ENCODE assay signal across 9 mouse cellular contexts in the genomic region with DNA sequence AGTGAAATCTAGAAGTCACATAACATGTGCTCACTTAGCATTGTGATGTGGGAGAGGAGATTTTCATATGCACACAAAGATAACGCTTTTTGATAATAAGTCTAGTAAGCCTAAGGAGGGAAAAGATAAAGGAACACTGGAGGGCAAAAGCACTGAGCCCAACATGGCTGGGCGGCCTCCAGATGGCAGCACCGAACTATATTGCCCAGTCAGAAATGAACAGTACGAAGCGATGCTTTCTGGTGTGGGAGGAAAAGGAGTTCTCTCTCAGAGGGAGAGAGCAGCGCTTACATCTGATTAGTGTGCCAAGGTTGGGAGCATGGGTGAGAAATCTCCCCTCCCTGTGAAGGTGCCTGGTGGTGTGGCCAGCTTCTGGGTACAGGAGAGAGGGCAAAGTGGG. TPM values are rescaled to one million over a fixed set of nuclear protein-coding genes. Genes with fewer than 3 reads are reported as not detected.
DNase-seq lines count a peak whose midpoint lies in the region; ATAC-seq and TF ChIP-seq lines count a peak whose summit lies in the region.
"Had no signal": no experiment of that assay in that cellular context is flagged by ENCODE, and none has a peak within 500 bp of the region (broad histone marks: within the 10 kb centered on the region; RNA-seq: fewer than 3 reads in every experiment).

No protein-coding gene starts in this region.

- H3K4me1 ChIP-seq in lung, embryonic 14.5 days (ENCODE audit: insufficient read depth): no peaks in the 10 kb centered on the region
- H3K4me1 ChIP-seq in stomach, embryonic 16.5 days (ENCODE audit: control insufficient read depth, insufficient read depth, low read length): no peaks in the 10 kb centered on the region
- H3K4me1 ChIP-seq: liver, embryonic 15.5 days had no signal

- no peak overlapping the region for H3K4me3 ChIP-seq in lung, embryonic 14.5 days (ENCODE audit: low read depth, low read length)
- H3K4me3 ChIP-seq in stomach, embryonic 16.5 days (replicated peaks; ENCODE audit: low read length): no peak overlapping the region
- H3K4me3 ChIP-seq: liver, embryonic 15.5 days had no signal

- H3K9ac ChIP-seq in lung, embryonic 14.5 days: no peak overlapping the region
- H3K9ac ChIP-seq in stomach, embryonic 16.5 days (ENCODE audit: low read length): no peak overlapping the region
- H3K9ac ChIP-seq: liver, embryonic 15.5 days had no signal

- H3K4me2 ChIP-seq in lung, embryonic 14.5 days: no peak overlapping the region
- no peak overlapping the region for H3K4me2 ChIP-seq in stomach, embryonic 16.5 days (ENCODE audit: low read depth, low read length)
- H3K4me2 ChIP-seq: liver, embryonic 15.5 days had no signal

- H3K9me3 ChIP-seq in lung, embryonic 14.5 days (ENCODE audit: low read depth, low read length): no peaks in the 10 kb centered on the region
- H3K9me3 ChIP-seq in stomach, embryonic 16.5 days (replicated peaks; ENCODE audit: control insufficient read depth, low read length): no peaks in the 10 kb centered on the region
- H3K9me3 ChIP-seq: liver, embryonic 15.5 days had no signal

- H3K27ac ChIP-seq in lung, embryonic 14.5 days (ENCODE audit: low read depth): no peak overlapping the region
- H3K27ac ChIP-seq in stomach, embryonic 16.5 days (ENCODE audit: low read length): no peak overlapping the region
- H3K27ac ChIP-seq: liver, embryonic 15.5 days had no signal

- 53% methylated on average over 6 of the region's 6 CpGs for WGBS in lung, embryonic 14.5 days
- 49% methylated on average over 6 of the region's 6 CpGs for WGBS in stomach, embryonic 16.5 days

- ATAC-seq in inflammation-experienced regulatory T-cells, adult 6 months: peak; percentile 38
- ATAC-seq in lung, embryonic 14.5 days (ENCODE audit: insufficient read depth): peak; percentile 38; the same call in 1 of the 2 replicates
- peak; percentile 61; the same call in 1 of the 2 replicates for ATAC-seq in stomach, embryonic 16.5 days (ENCODE audit: insufficient read depth, low FRiP score)

- peak; percentile 39 for DNase-seq in adrenal gland, postnatal 25 days
- no peak for DNase-seq in adrenal gland, adult 18-20 months (ENCODE audit: low spot score in 2 of 2)
- peak; percentile 16 for DNase-seq in ovary, postnatal 14 days (ENCODE audit: low spot score)
- DNase-seq in ovary, adult 18-20 months (ENCODE audit: low spot score): no peak
- DNase-seq in cerebellum, postnatal 25 days: peak; percentile 58 to 78
- DNase-seq in lung, embryonic 14.5 days: peak; percentile 70

- TF ChIP-seq CTCF in lung, embryonic 14.5 days (IDR thresholded peaks at IDR 0.05; ENCODE audit: low read depth): peak; percentile 66

- H3K27me3 ChIP-seq in lung, embryonic 14.5 days (ENCODE audit: insufficient read depth, low read length): no peaks in the 10 kb centered on the region
- no peaks in the 10 kb centered on the region for H3K27me3 ChIP-seq in stomach, embryonic 16.5 days (ENCODE audit: control insufficient read depth, insufficient read depth, low read length)
- H3K27me3 ChIP-seq: liver, embryonic 15.5 days had no signal

- H3K36me3 ChIP-seq in lung, embryonic 14.5 days (ENCODE audit: insufficient read depth): peaks cover 94% of the 10 kb centered on the region
- H3K36me3 ChIP-seq in stomach, embryonic 16.5 days (ENCODE audit: control insufficient read depth, insufficient read depth, low read length): peaks cover 38% of the 10 kb centered on the region

RNA-seq across cellular contexts. Expression of a gene that starts 12.4 kb away (rescaled TPM):
- 30.8 and 32.0 TPM in 2 replicates for total RNA-seq in adrenal gland, postnatal 25 days (2021)
- 10 to 100 TPM; 13.7 to 19.0 TPM for total RNA-seq in adrenal gland, adult 18-20 months (2021)
- polyA plus RNA-seq in inflammation-experienced regulatory T-cells, adult 6 months (2017; shearing (Covaris generic)): 10 to 100 TPM in 2 of 3 experiments, 1 to 10 TPM in 1; 8.9 to 10.9 (median 10.3) TPM
- polyA plus RNA-seq in lung, embryonic 14.5 days (2014; fragmentation: Nextera tagmentation; extraction: Ambion mirVana): 20.2 and 21.9 TPM in 2 replicates
- polyA plus RNA-seq in stomach, embryonic 16.5 days (2015; fragmentation: Nextera tagmentation; extraction: Ambion mirVana): 13.6 and 15.8 TPM in 2 replicates

RNA-seq across cellular contexts. Expression of a gene that starts 12.6 kb away (rescaled TPM):
- total RNA-seq in adrenal gland, postnatal 25 days (2021): not detected in 2 replicates
- not detected for total RNA-seq in adrenal gland, adult 18-20 months (2021)
- not detected for polyA plus RNA-seq in inflammation-experienced regulatory T-cells, adult 6 months (2017; shearing (Covaris generic))
- polyA plus RNA-seq in lung, embryonic 14.5 days (2014; fragmentation: Nextera tagmentation; extraction: Ambion mirVana): 0.20 TPM in 1 of 2 replicates, not detected in the other
- 0.12 and 0.14 TPM in 2 replicates for polyA plus RNA-seq in stomach, embryonic 16.5 days (2015; fragmentation: Nextera tagmentation; extraction: Ambion mirVana)
- polyA plus RNA-seq: liver, embryonic 15.5 days had no signal

RNA-seq across cellular contexts. Expression of a gene that starts 12.8 kb away (rescaled TPM):
- 9.5 and 12.4 TPM in 2 replicates for total RNA-seq in adrenal gland, postnatal 25 days (2021)
- 10 to 100 TPM; 10.0 to 11.1 TPM for total RNA-seq in adrenal gland, adult 18-20 months (2021)
- 10 to 100 TPM; 11.8 to 16.1 (median 13.2) TPM for polyA plus RNA-seq in inflammation-experienced regulatory T-cells, adult 6 months (2017; shearing (Covaris generic))
- polyA plus RNA-seq in lung, embryonic 14.5 days (2014; fragmentation: Nextera tagmentation; extraction: Ambion mirVana): 7.9 and 8.5 TPM in 2 replicates
- 11.8 and 13.4 TPM in 2 replicates for polyA plus RNA-seq in stomach, embryonic 16.5 days (2015; fragmentation: Nextera tagmentation; extraction: Ambion mirVana)

Comparison
In these comparisons a context has a peak if more than half of its experiments do, and no peak if none do; other contexts are left out.
1. DNase-seq: peak in adrenal gland, postnatal 25 days (single experiment), ovary, postnatal 14 days (single experiment), cerebellum, postnatal 25 days (2 of 2) and lung, embryonic 14.5 days (single experiment); none in adrenal gland, adult 18-20 months (0 of 2) and ovary, adult 18-20 months (single experiment).
2. Peak in every context shown above with its lines, with median percentiles within 50 percentile points of each other: ATAC-seq.